Mouse (Mus musculus) T-helper 17 cell (primary cell): Measurements from ENCODE around the gene Tex10.

ENCODE experiments used
- in situ Hi-C, 2 experiments: fragments of 300-600 bp; cut with MboI, MseI; formaldehyde crosslinking; loops; 1 replicate in 1 of 2; 2 replicates in 1 of 2; pipeline ENCODE4 v1.15.1; 2025; ENCODE audit warnings: high pct_unique_total_duplicates in 2 of 2

Gene Tex10

GRCm38 (mm10) chr4:48472792-48473650 lies at the start of gene Tex10:
Gene Tex10, minus strand, starts transcription at chr4:48473459.
- in situ Hi-C loops = loop anchor here (10.0 to 25.0 kb wide), 2 partner anchors 1162 to 1164 kb away; partner anchors contain the start of gene Rnf20 (in 2 of the 2)

GRCm38 (mm10) chr4:48510861-48511260 lies 37.6 kb upstream of the Tex10 start:
- in situ Hi-C loops = no loop called here

GRCm38 (mm10) chr4:48492510-48492909 lies 19.3 kb upstream of the Tex10 start:
- in situ Hi-C loops = no loop called here

GRCm38 (mm10) chr4:48491290-48491743 lies 18.1 kb upstream of the Tex10 start:
- in situ Hi-C loops = no loop called here

GRCm38 (mm10) chr4:48488916-48489315 lies 15.7 kb upstream of the Tex10 start:
- in situ Hi-C loops = no loop called here

- in situ Hi-C loops = no loop called here
These were observed 8.0 kb upstream of the Tex10 start for GRCm38 (mm10) chr4:48481287-48481686.

- in situ Hi-C loops = loop anchor here (10.0 to 25.0 kb wide), 2 partner anchors 1161 to 1164 kb away; partner anchors contain the start of gene Rnf20 (in 2 of the 2)
These were observed 372 bp upstream of the Tex10 start for GRCm38 (mm10) chr4:48473651-48474011.

- in situ Hi-C loops = loop anchor here (10.0 to 25.0 kb wide), 2 partner anchors 1163 to 1165 kb away; partner anchors contain the start of gene Rnf20 (in 2 of the 2)
These were observed 1.0 kb downstream of the Tex10 start for GRCm38 (mm10) chr4:48472052-48472791.

- in situ Hi-C loops = loop anchor here (10.0 to 25.0 kb wide), 2 partner anchors 1164 to 1166 kb away; partner anchors contain the start of gene Rnf20 (in 2 of the 2)
These were observed 2.3 kb downstream of the Tex10 start for GRCm38 (mm10) chr4:48470977-48471376.

- in situ Hi-C loops = loop anchor here in 1 of 2 experiments (25.0 kb wide), 1 partner anchor 1176 kb away; the partner anchor contains the start of gene Rnf20
These were observed 12.2 kb downstream of the Tex10 start for GRCm38 (mm10) chr4:48461060-48461459.

- in situ Hi-C loops = loop anchor here in 1 of 2 experiments (25.0 kb wide), 1 partner anchor 1179 kb away; the partner anchor contains the start of gene Rnf20
These were observed 14.8 kb downstream of the Tex10 start for GRCm38 (mm10) chr4:48458436-48458835.

GRCm38 (mm10) chr4:48454106-48454773 lies 19.0 kb downstream of the Tex10 start:
- in situ Hi-C loops = loop anchor here in 1 of 2 experiments (25.0 kb wide), 1 partner anchor 1183 kb away; the partner anchor contains the start of gene Rnf20

- in situ Hi-C loops = no loop called here
These were observed 45.2 kb downstream of the Tex10 start for GRCm38 (mm10) chr4:48428054-48428453.

- in situ Hi-C loops = no loop called here
These were observed 45.8 kb downstream of the Tex10 start for GRCm38 (mm10) chr4:48427413-48427812.

- in situ Hi-C loops = no loop called here
These were observed 49.5 kb downstream of the Tex10 start for GRCm38 (mm10) chr4:48423738-48424137.

GRCm38 (mm10) chr4:48422633-48423032 lies 50.6 kb downstream of the Tex10 start:
- in situ Hi-C loops = no loop called here

GRCm38 (mm10) chr4:48418831-48419468 lies 54.3 kb downstream of the Tex10 start:
- in situ Hi-C loops = no loop called here

- in situ Hi-C loops = no loop called here
These were observed 57.4 kb downstream of the Tex10 start for GRCm38 (mm10) chr4:48415838-48416335.

GRCm38 (mm10) chr4:48413473-48413872 lies 59.8 kb downstream of the Tex10 start:
- in situ Hi-C loops = no loop called here

- in situ Hi-C loops = loop anchor here in 1 of 2 experiments (5.0 to 10.0 kb wide), 2 partner anchors 290 to 973 kb away; no protein-coding TSS in a partner anchor
These were observed 65.8 kb downstream of the Tex10 start for GRCm38 (mm10) chr4:48407350-48408039.
